Mouse (Mus musculus): ENCODE measurements around the gene Prkab1. TPM values are rescaled to one million over a fixed set of nuclear protein-coding genes. Genes with fewer than 3 reads are reported as not detected.

Gene Prkab1
- total RNA-seq, 2 experiments from 2014 or later: 15.5 to 23.7 TPM

GRCm38 (mm10) chr5:115984392-115984791 lies 39.9 kb downstream of the Prkab1 start:
- DNase-seq (ENCODE audit: extremely low spot score in 1 of 2, low spot score in 1 of 2): no peak

DNA sequence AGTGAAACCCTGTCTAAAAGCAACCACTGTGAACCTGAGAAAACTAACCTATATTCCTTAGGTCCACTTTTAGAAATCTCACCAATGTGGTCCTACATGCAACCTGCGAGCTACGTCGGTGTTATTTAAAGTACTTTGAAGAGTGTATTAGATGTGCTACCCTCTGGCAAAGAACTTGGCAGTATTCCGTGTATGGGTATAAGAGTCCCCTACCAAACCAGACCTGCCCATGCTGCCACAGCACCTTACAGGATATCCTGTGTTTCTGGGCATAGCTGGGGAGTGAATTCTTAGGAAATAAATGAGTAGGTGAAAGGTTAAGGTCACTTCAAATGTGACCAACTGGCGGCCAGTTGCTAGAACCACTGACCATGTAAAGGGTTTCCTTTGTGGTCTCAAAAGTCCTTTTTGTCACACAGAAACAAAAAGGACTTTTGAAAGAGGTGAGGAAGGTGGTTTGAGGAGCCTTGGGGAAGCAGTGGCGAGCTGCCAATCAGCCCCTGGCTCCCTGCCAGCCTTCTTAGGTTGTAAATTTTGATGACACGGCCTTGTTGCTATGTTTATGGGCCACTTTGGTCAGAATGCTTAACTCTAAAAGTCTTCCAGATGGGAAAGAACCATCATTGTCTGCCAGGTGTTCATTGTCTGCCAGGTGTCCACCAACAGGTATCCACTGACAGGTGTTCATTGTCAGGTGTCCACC lies 41.5 kb downstream of the Prkab1 start:
- no peak for DNase-seq (ENCODE audit: extremely low spot score in 1 of 2, low spot score in 1 of 2)

- no peak for DNase-seq (ENCODE audit: extremely low spot score in 1 of 2, low spot score in 1 of 2)
Observed at GRCm38 (mm10) chr5:115980537-115980936, 43.8 kb downstream of the Prkab1 start.

- DNase-seq (ENCODE audit: extremely low spot score in 1 of 2, low spot score in 1 of 2): no peak
Observed at GRCm38 (mm10) chr5:115979134-115979696, 45.1 kb downstream of the Prkab1 start.

- DNase-seq (ENCODE audit: extremely low spot score in 1 of 2, low spot score in 1 of 2): no peak
Observed at GRCm38 (mm10) chr5:115978255-115978654, 46.1 kb downstream of the Prkab1 start.

DNA sequence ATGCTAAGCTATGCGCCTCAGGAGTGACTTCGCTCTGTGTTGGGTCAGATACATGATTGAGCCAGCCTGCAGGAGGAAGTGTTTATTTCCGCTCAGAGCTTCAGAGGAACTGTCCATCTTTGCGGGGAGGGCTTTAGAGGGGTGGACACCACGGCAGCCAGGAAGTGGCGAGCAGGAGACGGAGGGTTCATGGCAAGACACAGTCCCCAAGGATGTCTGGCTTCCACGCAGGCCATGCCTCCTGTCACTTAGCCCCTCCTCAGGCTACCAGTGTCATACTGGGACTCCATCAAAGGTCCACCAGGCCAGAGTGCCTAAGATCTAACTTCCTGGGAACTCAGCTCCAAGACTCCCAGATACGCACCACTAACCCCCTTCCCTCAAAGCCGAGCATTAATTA lies 46.6 kb downstream of the Prkab1 start:
- DNase-seq (ENCODE audit: extremely low spot score in 1 of 2, low spot score in 1 of 2): no peak

GRCm38 (mm10) chr5:115977266-115977665 lies 47.0 kb downstream of the Prkab1 start:
- DNase-seq (ENCODE audit: extremely low spot score in 1 of 2, low spot score in 1 of 2): no peak

DNA sequence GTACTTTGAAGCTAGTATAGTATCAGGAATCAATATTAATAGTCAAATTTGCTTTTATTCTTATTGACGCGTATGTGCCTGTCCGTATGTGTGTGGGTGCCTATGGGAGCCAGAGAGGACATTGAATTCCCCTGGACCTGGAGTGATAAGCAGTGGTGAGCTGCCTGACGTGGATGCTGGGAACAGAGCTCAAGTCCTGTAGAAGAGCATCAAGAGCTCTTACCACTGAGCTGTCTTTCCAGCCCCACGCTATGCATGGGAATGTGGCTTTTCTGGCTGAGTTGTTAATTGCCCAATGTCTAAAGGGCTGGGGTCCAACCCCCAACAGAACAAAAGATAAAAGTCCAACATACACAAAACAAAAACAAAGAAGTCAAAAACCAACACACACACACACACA lies 47.9 kb downstream of the Prkab1 start:
- DNase-seq (ENCODE audit: extremely low spot score in 1 of 2, low spot score in 1 of 2): no peak

- no peak for DNase-seq (ENCODE audit: extremely low spot score in 1 of 2, low spot score in 1 of 2)
Observed at GRCm38 (mm10) chr5:115975672-115976071, 48.6 kb downstream of the Prkab1 start.

DNA sequence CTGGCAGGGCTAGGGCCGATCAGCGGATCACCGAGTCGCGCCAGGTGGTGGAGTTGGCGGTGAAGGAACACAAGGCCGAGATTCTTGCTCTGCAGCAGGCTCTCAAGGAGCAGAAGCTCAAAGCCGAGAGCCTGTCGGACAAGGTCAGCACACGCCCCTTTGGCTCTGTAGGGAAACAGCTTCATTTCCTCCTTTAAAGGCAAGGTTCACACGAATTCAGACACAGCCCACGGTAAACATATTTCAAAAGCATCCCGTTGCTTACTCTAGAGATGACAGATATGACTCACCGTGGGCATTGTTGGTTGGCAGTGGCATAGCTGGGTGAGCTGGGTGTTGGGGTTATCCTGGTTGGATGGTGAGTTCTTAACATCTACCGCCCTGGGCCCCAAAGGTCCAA lies 53.1 kb downstream of the Prkab1 start:
- DNase-seq (ENCODE audit: extremely low spot score in 1 of 2, low spot score in 1 of 2): no peak

Other genes with a start within 250 kb of the Prkab1 start
- 10 to 100 TPM; 55.9 to 66.8 TPM for gene Cit, start 179.2 kb downstream of the Prkab1 start, total RNA-seq (2021)
- not detected for gene Tmem233, start 58.7 kb upstream of the Prkab1 start, total RNA-seq (2021)